Mouse (Mus musculus) lung, postnatal 0 days (tissue): ENCODE measurements at regions not wholly inside any gene's neighbourhood (a gene's known extent, or its start where the extent isn't known, plus 50 kb on each side); places are given as distances from the start of the nearest gene placed in this dataset.
"Not testable (repeated sequence)": the region's sequence is repeated elsewhere in the genome, so short reads cannot be mapped to it uniquely, and the experiment has no call there.

ENCODE experiments used
- ATAC-seq: fragments of 200-750 bp; cut with Nextera tagmentation; 2 replicates; pipeline ENCODE4 v1.8.0; 2017; ENCODE audit warnings: moderate library complexity
- DNase-seq: peaks from one replicate; pipeline ENCODE4 v3.0.0-alpha.2; 2016; ENCODE audit warnings: low spot score
- H3K27ac ChIP-seq: fragments of 300-500 bp; sonication (generic); 2 replicates; pipeline ENCODE4 v1.5.1; 2014; ENCODE audit warnings: antibody characterized with exemption, mild to moderate bottlenecking, low read length, mixed read lengths
- H3K27me3 ChIP-seq: fragments of 300-500 bp; sonication (generic); replicated peaks from 2 replicates; pipeline ENCODE4 v1.6.1; 2014; ENCODE audit warnings: low read length, mixed read lengths; ENCODE audit not compliant: insufficient read depth
- H3K36me3 ChIP-seq: fragments of 300-500 bp; sonication (generic); 2 replicates; pipeline ENCODE4 v1.6.1; 2014; ENCODE audit warnings: low read length, mixed read lengths; ENCODE audit not compliant: insufficient read depth
- H3K4me1 ChIP-seq: fragments of 300-500 bp; sonication (generic); 2 replicates; pipeline ENCODE4 v1.6.1; 2014; ENCODE audit warnings: antibody characterized with exemption, low read depth, low read length, mixed read lengths; ENCODE audit not compliant: insufficient read depth
- H3K4me2 ChIP-seq: fragments of 300-500 bp; sonication (generic); replicated peaks from 2 replicates; pipeline ENCODE4 v1.6.1; 2014; ENCODE audit warnings: low read depth, mild to moderate bottlenecking, low read length, moderate library complexity, mixed read lengths
- H3K4me3 ChIP-seq: fragments of 300-500 bp; sonication (generic); 2 replicates; pipeline ENCODE4 v1.5.1; 2014; ENCODE audit warnings: low read depth, low read length
- H3K9ac ChIP-seq: fragments of 300-500 bp; sonication (generic); replicated peaks from 2 replicates; pipeline ENCODE4 v1.6.1; 2014; ENCODE audit warnings: low read depth, mild to moderate bottlenecking
- H3K9me3 ChIP-seq: fragments of 300-500 bp; sonication (generic); 2 replicates; pipeline ENCODE4 v1.6.1; 2016; ENCODE audit warnings: low read length, mixed read lengths
- CTCF ChIP-seq: IDR thresholded peaks from 2 replicates; pipeline ENCODE4 v1.5.1; 2016; ENCODE audit warnings: antibody characterized with exemption, mild to moderate bottlenecking
- EP300 ChIP-seq: IDR thresholded peaks from 2 replicates; pipeline ENCODE4 v1.6.1; 2016; ENCODE audit warnings: antibody characterized with exemption, mild to moderate bottlenecking, control low read depth
- WGBS: fragments of 180-500 bp; shearing (Covaris S2); extraction: QIAGEN DNeasy Blood & Tissue Kit; methylation state at CpG from one replicate; pipeline ENCODE4 v1.1.7; 2014; 5-methylcytosine and 5-hydroxymethylcytosine counted together

DNA sequence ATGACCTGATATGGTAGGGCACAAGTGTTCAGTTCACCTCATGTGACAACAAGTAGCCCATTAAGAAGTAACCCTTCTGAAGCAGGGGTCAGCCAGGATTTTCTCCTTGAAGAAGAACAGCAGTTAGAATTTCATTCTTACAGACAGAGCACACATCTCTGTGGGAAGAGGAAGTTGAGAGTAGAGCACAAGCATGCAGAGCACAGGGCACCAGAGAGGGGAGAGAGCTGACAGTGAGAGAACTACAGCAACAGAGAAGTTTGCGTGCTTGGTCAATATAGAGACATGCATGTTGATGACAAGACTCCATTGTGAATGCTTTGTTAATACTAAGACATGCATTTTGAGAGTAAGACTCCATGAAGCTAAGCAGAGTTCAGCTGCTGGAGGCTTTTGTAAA lies 263.2 kb upstream of the Tusc1 start:
- H3K4me3 ChIP-seq: no peak overlapping the region
- ATAC-seq: no peak

DNA sequence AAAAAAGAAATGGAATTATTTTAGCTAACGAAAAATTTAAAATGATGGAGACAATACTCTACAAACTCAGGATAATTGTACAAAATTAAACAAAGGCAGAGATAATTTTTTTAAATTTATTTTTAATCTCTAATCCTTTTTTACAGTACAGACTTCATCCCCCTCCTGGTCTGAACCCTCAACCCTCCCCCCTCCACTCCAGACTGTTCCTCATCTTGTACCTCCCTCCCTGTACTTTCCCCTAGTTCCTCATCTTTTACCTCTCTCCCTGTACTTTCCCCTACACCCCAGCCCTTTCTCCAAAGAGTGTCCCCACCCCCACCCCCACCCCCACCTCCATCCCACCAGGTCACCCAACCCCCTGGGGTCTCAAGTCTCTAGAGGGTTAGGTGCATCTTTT lies 249.0 kb upstream of the Tusc1 start:
- WGBS: 97% methylated on average over 1 of the region's 1 CpGs
- ATAC-seq (no peak), DNase-seq (no peak)
- Histone ChIP-seq H3K27ac (no peak overlapping the region), H3K36me3 (no peaks in the 10 kb centered on the region), H3K4me2 (no peak overlapping the region), H3K27me3 (no peaks in the 10 kb centered on the region), H3K4me3 (no peak overlapping the region), H3K4me1 (no peaks in the 10 kb centered on the region), H3K9me3 (no peaks in the 10 kb centered on the region), H3K9ac (no peak overlapping the region)
- no peak for TF ChIP-seq EP300
- no peak for TF ChIP-seq CTCF

More for the DNA sequence above, 263.2 kb upstream of the Tusc1 start:
- Histone ChIP-seq H3K27ac (no peak overlapping the region), H3K9me3 (no peaks in the 10 kb centered on the region), H3K27me3 (no peaks in the 10 kb centered on the region), H3K9ac (no peak overlapping the region), H3K4me1 (no peaks in the 10 kb centered on the region), H3K36me3 (no peaks in the 10 kb centered on the region), H3K4me2 (no peak overlapping the region)
- no peak for DNase-seq
- TF ChIP-seq CTCF: no peak
- TF ChIP-seq EP300: no peak
- 88% methylated on average over 1 of the region's 1 CpGs for WGBS

DNA sequence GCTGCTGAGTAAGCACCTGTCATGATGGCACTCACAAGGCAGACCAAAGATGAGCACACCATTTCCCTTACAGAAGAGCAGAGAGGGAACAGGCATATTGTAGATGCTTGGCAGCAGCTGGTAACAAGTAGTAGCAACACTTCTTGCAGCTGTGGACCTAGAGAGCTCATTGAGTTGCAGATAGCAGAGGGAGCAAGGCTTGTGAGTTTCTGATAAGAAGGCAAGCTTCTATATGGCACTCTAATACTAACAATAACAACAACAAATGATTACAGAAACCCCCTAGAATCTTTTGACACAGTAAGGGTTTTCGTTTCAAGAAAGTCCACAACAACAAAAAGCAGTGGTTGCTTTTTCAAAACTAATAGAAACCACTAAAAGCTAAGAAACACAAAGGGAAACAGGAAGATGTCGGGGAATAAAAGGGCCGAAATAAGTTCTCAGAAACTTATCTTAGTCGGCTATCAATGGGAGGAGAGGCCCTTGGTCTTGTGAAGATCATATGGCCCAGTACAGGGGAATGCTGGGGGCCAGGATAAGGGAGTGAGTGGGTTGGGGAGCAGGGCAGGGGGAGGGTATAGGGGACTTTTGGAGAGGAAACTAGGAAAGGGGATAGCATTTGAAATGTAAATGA lies 248.5 kb upstream of the Tusc1 start:
- H3K9me3 ChIP-seq: no peaks in the 10 kb centered on the region
- no peaks in the 10 kb centered on the region for H3K4me1 ChIP-seq
- no peak for DNase-seq
- no peak for ATAC-seq
- no peaks in the 10 kb centered on the region for H3K36me3 ChIP-seq
- H3K27ac ChIP-seq: no peak overlapping the region
- H3K4me3 ChIP-seq: no peak overlapping the region
- no peak overlapping the region for H3K4me2 ChIP-seq
- no peaks in the 10 kb centered on the region for H3K27me3 ChIP-seq
- no peak for TF ChIP-seq EP300
- no peak for TF ChIP-seq CTCF
- 54% methylated on average over 4 of the region's 4 CpGs for WGBS
- no peak overlapping the region for H3K9ac ChIP-seq

DNA sequence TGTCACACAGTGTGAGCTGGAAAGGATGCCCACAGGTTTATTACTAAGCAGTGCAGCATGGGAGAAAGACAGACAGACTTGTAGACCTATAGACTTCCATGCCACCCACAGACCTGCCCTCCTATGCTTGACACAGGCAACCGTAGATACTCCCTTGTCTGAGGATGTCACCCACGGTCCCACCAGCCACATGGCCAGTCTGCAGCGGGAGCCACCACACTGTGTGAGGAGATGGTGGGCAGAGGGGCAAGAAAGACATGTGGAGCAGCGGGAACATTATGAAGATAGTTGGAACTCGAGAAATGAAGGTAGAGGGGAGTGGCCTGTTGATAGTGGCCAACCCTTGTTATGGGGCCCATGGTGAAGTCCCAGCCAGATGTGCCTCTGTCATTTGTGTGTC lies 244.0 kb upstream of the Tusc1 start:
- H3K4me1 ChIP-seq: no peaks in the 10 kb centered on the region
- DNase-seq (no peak), ATAC-seq (no peak)
- H3K9me3 ChIP-seq: no peaks in the 10 kb centered on the region
- no peak overlapping the region for H3K27ac ChIP-seq
- H3K27me3 ChIP-seq: no peaks in the 10 kb centered on the region
- H3K9ac ChIP-seq: no peak overlapping the region
- no peaks in the 10 kb centered on the region for H3K36me3 ChIP-seq
- H3K4me2 ChIP-seq: no peak overlapping the region
- TF ChIP-seq EP300: no peak
- TF ChIP-seq CTCF: no peak
- no peak overlapping the region for H3K4me3 ChIP-seq
- 75% methylated on average over 5 of the region's 5 CpGs for WGBS

DNA sequence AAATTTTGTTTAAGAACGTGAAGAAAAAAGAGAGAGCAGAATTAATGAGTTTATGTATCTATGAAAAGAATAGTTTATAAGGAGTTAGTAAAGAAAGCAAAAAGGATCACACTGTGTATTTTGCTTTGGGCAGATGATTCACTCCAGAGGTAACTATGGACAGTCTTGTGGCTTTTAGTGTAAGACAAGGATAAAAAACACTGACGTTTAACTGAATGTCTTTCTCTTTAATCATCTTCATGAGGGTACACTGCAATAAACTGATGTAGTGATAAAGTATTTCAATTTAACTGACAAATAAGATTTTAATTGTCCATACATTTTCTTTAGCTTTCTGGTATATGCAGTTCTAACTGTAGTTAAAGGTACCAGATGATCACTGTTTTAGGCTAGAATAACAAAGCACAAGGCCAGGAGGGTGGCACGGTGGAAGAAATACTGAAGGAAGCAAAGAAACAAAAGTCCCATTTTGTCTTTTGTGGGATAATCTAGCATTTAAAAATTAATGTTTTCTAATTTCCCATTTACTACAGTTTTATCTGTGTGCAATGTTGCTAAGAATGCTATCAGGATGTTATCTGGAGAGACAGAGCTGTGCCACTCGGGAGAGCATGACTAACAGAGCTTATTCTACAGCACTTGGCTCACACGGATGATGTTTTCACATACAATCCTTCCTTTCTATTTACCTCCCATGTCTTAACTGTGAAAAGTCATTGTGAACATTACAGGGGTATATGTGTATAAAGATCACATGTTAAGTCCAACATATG lies 232.4 kb upstream of the Tusc1 start:
- Histone ChIP-seq H3K27ac (no peak overlapping the region), H3K36me3 (no peaks in the 10 kb centered on the region), H3K27me3 (no peaks in the 10 kb centered on the region), H3K4me3 (no peak overlapping the region), H3K9me3 (no peaks in the 10 kb centered on the region), H3K4me1 (no peaks in the 10 kb centered on the region), H3K9ac (no peak overlapping the region), H3K4me2 (no peak overlapping the region)
- DNase-seq (no peak), ATAC-seq (no peak)
- no peak for TF ChIP-seq EP300
- TF ChIP-seq CTCF: no peak
- WGBS: 70% methylated on average over 5 of the region's 5 CpGs

DNA sequence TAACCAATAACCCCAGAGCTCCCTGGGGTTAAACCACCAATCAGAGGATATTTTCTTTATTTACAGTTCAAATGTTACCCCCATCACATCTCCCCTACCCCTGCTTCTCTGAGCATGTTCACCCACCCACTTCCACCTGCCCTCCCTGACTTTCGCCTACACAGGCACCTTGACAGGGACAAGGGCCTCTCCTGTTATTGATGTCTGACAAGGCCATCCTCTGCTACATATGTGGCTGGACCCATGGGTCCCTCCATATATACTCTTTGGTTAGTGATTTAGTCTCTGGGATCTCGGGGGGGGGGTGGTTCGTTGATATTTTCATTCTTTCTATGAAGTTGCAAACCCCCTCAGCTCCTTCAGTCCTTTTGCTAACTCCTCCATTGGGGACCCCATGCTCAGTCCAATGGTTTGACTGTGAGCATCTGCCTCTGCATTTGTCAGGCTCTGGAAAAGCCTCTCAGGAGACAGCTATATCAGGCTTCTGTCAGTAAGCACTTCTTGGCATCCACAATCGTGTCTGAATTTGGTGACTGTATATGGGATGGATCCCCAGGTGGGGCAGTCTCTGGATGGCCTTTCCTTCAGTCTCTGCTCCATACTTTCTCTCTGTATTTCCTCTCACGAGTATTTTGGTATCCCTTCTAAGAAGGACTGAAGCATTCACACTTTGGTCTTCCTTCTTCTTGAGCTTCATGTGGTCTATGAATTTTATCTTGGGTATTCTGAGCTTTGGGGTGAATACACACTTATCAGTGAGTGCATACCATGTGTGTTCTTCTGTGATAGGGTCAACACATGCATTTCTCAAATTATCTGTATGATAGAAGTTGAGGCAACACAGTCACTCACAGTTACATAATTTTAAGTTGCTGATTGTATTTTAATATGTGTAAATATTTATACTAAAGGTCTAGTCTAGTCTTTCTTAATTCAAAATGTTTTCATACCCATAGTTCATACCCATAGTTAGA lies 220.8 kb upstream of the Tusc1 start:
- Histone ChIP-seq H3K4me3 (no peak overlapping the region), H3K27me3 (no peaks in the 10 kb centered on the region), H3K27ac (no peak overlapping the region), H3K4me1 (no peaks in the 10 kb centered on the region), H3K9me3 (no peaks in the 10 kb centered on the region), H3K9ac (no peak overlapping the region), H3K36me3 (no peaks in the 10 kb centered on the region), H3K4me2 (no peak overlapping the region)
- WGBS: 65% methylated on average over 5 of the region's 5 CpGs
- ATAC-seq (no peak), DNase-seq (no peak)
- TF ChIP-seq CTCF (no peak), EP300 (no peak)

DNA sequence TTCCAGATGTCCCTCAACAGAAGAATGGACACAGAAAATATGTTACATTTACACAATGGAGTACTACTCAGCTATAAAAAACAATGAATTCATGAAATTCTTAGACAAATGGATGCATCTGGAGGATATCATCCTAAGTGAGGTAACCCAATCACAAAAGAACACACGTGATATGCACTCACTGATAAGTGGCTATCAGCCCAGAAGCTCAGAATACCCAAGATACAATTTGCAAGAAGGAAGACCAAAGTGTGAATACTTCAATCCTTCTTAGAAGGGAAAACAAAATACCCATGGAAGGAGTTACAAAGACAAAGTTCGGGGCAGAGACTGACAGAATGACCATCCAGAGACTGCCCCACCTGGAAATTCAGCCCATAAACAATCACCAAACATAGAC lies 219.9 kb upstream of the Tusc1 start:
- H3K27ac ChIP-seq, DNase-seq, H3K27me3 ChIP-seq, H3K9me3 ChIP-seq, H3K4me3 ChIP-seq, H3K4me1 ChIP-seq, H3K4me2 ChIP-seq, ATAC-seq, H3K36me3 ChIP-seq, H3K9ac ChIP-seq: not testable (repeated sequence)
- 67% methylated on average over 2 of the region's 2 CpGs for WGBS
